Mouse (Mus musculus): Measurements from ENCODE around the gene Slc48a1. TPM values are rescaled to one million over a fixed set of nuclear protein-coding genes. Genes with fewer than 3 reads are reported as not detected.
A peak's percentile ranks its signal among the peaks of the same experiment; 100 is the strongest.

The Slc48a1 gene
- polyA plus RNA-seq, 1 experiment from 2014 or later = 41.4 TPM

DNA sequence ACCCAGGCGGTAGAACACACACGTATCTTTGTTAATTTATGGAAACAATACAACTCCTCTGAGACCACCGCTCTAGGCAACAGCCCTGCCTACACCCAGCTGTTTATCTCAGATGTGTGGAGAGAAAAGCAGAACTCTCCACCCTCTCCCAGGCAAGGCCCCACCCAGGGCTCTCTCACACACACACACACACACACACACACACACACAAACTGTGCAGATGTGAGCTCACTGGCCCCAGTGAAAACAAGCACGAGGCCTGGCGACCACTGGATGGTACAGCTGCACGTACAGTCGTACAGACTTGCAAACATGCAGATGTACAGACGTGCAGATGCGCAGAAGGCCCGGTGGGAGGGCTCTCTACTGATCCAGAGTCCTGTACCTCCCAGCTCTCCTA lies 33.4 kb upstream of the Slc48a1 start:
- ATAC-seq (ENCODE audit: low FRiP score, low read depth) = 0 out of 2 replicates have a peak, but pooled peaks have one; percentile 21
- Histone ChIP-seq H3K9ac (no peak overlapping the region; the same call in 1 of the 2 replicates), H3K36me3 (no peaks in the 10 kb centered on the region), H3K4me1 (peaks cover 22% of the 10 kb centered on the region), H3K4me2 (replicated peaks) (no peak overlapping the region), H3K4me3 (no peak overlapping the region), H3K27me3 (replicated peaks) (no peaks in the 10 kb centered on the region), H3K27ac (no peak overlapping the region), H3K9me3 (no peaks in the 10 kb centered on the region)
- 72% methylated on average over 10 of the region's 10 CpGs for WGBS

DNA sequence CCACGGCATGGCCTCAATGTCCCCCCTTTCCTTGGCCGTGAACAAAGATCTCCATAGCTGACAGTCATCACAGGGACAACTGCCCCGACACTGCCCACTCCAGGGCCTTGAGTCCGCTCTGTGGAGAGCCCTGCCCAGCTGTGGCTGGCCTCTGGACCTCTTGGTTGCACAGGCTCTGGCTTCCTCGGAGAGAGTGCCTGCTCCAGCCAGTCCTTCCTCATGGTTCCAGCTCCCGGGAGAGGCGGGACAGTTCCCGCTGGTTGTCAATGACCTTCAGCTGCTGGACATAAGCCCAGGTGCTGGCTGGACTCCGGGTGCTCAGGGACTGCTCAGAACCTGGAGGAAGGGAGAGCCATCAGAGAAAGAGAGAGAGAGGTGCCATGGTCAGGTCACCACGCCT lies 33.0 kb upstream of the Slc48a1 start:
- Histone ChIP-seq H3K36me3 (no peaks in the 10 kb centered on the region), H3K27ac (no peak overlapping the region), H3K4me2 (replicated peaks) (no peak overlapping the region), H3K9me3 (no peaks in the 10 kb centered on the region), H3K4me3 (no peak overlapping the region), H3K9ac (no peak overlapping the region; the same call in 1 of the 2 replicates), H3K4me1 (peaks cover 26% of the 10 kb centered on the region), H3K27me3 (replicated peaks) (no peaks in the 10 kb centered on the region)
- 79% methylated on average over 10 of the region's 10 CpGs for WGBS
- ATAC-seq (ENCODE audit: low FRiP score, low read depth) = no peak

DNA sequence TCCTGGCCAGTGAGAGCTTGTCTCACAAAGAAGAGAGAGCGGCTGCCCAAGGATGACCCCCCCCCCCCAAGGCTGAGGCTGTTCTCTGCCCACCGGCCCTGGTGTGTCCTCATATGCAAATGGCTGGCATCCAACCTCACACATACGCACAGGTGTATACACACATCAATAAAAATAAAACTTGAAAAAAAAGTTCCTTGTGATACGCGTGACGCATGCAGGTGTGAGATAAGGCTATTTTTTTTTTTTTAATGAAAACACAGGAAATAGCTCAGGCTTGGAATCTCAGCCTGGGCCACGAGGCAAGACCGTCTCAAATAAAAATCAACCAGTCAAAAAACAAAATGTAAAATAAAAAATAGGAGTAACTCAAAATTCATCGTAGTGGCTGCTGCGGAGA lies 32.0 kb upstream of the Slc48a1 start:
- Histone ChIP-seq H3K27ac (no peak overlapping the region), H3K9ac (no peak overlapping the region), H3K36me3 (no peaks in the 10 kb centered on the region), H3K27me3 (replicated peaks) (no peaks in the 10 kb centered on the region), H3K9me3 (no peaks in the 10 kb centered on the region), H3K4me2 (replicated peaks) (no peak overlapping the region), H3K4me3 (no peak overlapping the region), H3K4me1 (peaks cover 32% of the 10 kb centered on the region)
- 94% methylated on average over 10 of the region's 10 CpGs for WGBS
- no peak for ATAC-seq (ENCODE audit: low FRiP score, low read depth)

DNA sequence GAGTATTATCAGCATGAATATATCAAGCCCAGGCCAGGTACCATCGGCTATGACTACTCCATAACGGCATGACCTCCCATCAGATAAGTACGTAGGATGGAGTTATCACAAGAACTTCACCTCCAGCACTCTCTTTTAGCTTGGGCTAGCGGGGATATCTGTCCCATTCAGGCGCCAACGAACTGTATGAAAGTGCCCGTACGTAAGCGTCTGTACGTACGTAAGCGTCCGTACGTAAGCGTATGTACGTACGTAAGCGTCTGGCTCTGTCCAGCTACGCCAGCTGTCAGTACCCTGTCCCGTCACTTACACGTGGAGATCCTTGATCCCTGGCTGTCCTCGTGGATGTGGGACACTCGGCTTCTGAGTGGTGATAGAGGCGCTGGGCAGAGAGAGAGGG lies 31.6 kb upstream of the Slc48a1 start:
- 94% methylated on average over 24 of the region's 24 CpGs for WGBS
- ATAC-seq (ENCODE audit: low FRiP score, low read depth) = no peak
- Histone ChIP-seq H3K9ac (no peak overlapping the region), H3K36me3 (no peaks in the 10 kb centered on the region), H3K4me3 (no peak overlapping the region), H3K27me3 (replicated peaks) (no peaks in the 10 kb centered on the region), H3K4me1 (peaks cover 32% of the 10 kb centered on the region), H3K27ac (no peak overlapping the region), H3K9me3 (no peaks in the 10 kb centered on the region), H3K4me2 (replicated peaks) (no peak overlapping the region)

DNA sequence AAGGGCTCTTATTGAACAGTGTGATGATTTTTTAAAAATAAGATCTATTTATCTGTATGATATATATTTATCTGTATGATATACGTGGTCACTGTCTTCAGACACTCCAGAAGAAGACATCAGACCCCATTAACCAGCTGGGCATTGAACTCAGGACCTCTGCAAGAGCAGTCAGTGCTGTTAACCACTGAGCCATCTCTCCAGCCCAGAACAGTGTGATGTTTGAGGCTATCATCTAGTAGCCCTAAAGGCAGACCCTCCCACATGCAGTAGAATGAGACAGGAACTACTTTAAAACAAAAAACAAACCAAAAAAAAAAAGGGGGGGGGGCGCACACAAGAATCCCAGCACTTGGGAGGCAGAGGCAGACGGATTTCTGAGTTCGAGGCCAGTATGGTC lies 30.8 kb upstream of the Slc48a1 start:
- Histone ChIP-seq H3K27ac (no peak overlapping the region), H3K9me3 (no peaks in the 10 kb centered on the region), H3K9ac (no peak overlapping the region), H3K4me2 (replicated peaks) (no peak overlapping the region), H3K4me1 (peaks cover 32% of the 10 kb centered on the region), H3K27me3 (replicated peaks) (no peaks in the 10 kb centered on the region), H3K36me3 (no peaks in the 10 kb centered on the region), H3K4me3 (no peak overlapping the region)
- ATAC-seq (ENCODE audit: low FRiP score, low read depth) = no peak
- 82% methylated on average over 4 of the region's 4 CpGs for WGBS

DNA sequence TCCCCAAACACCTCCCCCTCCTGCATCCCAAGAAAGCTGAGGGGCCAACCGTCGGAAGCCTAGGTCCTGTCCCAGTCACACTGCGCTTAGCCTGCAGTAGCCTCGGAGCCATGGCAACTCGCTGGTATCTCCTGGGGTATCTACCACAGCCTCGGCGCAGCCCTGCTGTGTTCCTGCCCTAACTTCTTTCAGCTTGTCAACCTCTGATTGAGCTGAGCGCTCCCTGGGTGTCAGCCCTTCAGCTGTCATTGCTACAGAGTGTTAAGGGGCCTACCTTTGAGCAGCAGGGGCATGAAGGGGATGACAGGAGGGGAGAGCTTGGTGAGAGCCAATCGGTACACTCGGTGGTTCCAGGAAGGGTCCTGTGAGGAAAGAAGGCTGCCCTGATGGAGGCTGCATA lies 30.0 kb upstream of the Slc48a1 start:
- no peak overlapping the region for H3K4me2 ChIP-seq (replicated peaks)
- H3K4me1 ChIP-seq = peaks cover 32% of the 10 kb centered on the region
- no peak overlapping the region for H3K9ac ChIP-seq
- ATAC-seq (ENCODE audit: low FRiP score, low read depth) = no peak
- no peak overlapping the region for H3K27ac ChIP-seq
- 49% methylated on average over 10 of the region's 10 CpGs for WGBS
- H3K27me3 ChIP-seq (replicated peaks) = no peaks in the 10 kb centered on the region
- no peaks in the 10 kb centered on the region for H3K9me3 ChIP-seq
- no peak overlapping the region for H3K4me3 ChIP-seq
- H3K36me3 ChIP-seq = no peaks in the 10 kb centered on the region

DNA sequence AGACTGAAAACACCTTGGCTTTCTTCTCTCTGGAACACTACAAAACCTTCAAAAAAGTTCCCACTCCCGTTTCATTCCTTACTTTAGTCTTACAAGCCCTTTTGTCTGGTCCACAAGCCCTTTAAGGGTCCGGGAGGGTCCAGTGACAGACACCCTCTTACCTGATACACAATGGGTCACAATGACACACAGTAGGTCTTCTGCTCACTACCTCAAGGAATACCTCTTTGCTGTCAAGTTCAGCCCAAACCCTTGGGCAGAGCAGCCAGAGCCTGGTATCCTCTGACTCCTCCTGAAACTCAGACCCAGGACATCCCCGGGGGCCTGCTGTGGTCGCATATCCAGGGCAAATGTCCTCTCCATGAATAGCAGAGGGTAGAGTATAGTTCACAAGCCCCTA lies 29.4 kb upstream of the Slc48a1 start:
- Histone ChIP-seq H3K36me3 (no peaks in the 10 kb centered on the region), H3K9me3 (no peaks in the 10 kb centered on the region), H3K27ac (no peak overlapping the region; the same call in 1 of the 2 replicates), H3K27me3 (replicated peaks) (no peaks in the 10 kb centered on the region), H3K4me2 (replicated peaks) (no peak overlapping the region), H3K4me3 (no peak overlapping the region), H3K4me1 (peaks cover 32% of the 10 kb centered on the region), H3K9ac (no peak overlapping the region)
- no peak for ATAC-seq (ENCODE audit: low FRiP score, low read depth)
- 89% methylated on average over 4 of the region's 4 CpGs for WGBS

DNA sequence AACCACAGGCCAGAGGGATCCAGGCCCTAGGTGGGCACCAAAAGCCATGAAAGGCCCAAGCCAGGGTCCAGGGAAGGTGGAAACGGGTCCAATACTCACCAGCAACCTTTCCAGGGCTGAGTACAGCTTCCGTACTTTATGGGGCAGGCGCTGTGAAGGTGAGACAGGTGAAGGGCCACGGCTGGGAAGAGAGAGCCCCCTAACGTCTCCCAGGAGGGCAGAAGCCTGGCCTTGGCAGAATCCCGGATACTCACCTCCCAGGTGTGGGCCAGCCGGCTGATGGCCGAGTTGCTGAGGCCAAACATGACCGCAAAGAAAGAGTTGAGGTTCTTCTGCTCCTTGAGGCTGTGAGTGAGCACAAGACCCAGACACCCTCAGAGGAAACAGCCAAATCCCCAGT lies 28.9 kb upstream of the Slc48a1 start:
- no peaks in the 10 kb centered on the region for H3K36me3 ChIP-seq
- no peaks in the 10 kb centered on the region for H3K9me3 ChIP-seq
- peaks cover 34% of the 10 kb centered on the region for H3K4me1 ChIP-seq
- H3K4me2 ChIP-seq (replicated peaks) = no peak overlapping the region
- 91% methylated on average over 9 of the region's 9 CpGs for WGBS
- H3K27ac ChIP-seq = no peak overlapping the region; the same call in 1 of the 2 replicates
- no peak overlapping the region for H3K4me3 ChIP-seq
- no peak overlapping the region for H3K9ac ChIP-seq
- H3K27me3 ChIP-seq (replicated peaks) = no peaks in the 10 kb centered on the region
- ATAC-seq (ENCODE audit: low FRiP score, low read depth) = no peak

DNA sequence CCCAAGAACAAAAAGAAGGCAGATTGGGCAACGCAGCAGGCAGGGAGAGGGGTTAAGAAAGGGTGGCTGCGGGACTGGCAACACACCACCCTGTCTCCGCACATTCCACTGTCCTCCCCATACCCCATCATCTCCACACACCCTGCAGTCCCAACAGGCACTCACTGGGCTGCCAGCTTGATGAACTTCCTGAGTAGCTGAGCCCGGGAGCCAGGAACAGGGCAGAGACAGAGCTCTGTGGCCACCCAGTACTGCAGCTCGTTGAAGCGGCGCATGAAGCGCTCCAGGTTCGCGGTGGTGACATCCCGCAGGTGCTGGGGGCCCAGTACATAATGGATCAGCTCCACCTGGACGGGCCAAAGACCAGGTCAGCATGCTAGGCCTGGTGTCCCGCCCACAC lies 28.5 kb upstream of the Slc48a1 start:
- Histone ChIP-seq H3K27ac (0 out of 2 replicates have a peak overlapping the region, but pooled peaks have one; percentile 32), H3K36me3 (no peaks in the 10 kb centered on the region), H3K4me3 (no peak overlapping the region), H3K9ac (no peak overlapping the region), H3K27me3 (replicated peaks) (no peaks in the 10 kb centered on the region), H3K4me1 (peaks cover 33% of the 10 kb centered on the region), H3K4me2 (replicated peaks) (0 out of 2 replicates have a peak overlapping the region, but pooled peaks have one; percentile 1), H3K9me3 (no peaks in the 10 kb centered on the region)
- 92% methylated on average over 13 of the region's 13 CpGs for WGBS
- ATAC-seq (ENCODE audit: low FRiP score, low read depth) = 0 out of 2 replicates have a peak, but pooled peaks have one; percentile 3

DNA sequence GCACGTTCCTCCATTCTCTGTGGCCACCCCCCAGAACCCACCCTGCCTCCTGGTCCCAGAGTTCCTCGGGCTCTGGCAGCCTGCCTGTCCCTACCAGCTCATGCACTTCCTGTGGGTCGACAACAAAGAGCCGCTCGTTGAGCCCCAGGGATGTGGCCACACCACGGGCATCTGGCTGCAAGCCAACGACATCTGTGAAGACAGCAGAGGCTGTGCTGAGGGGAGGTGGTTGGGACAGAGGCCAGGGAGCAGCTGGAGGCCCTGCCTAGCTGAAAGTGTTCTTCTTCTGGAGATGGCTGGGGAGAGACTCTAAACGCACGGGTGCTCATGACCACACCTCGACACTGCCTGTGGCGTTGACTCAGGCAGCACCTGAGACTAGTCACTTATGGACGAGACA lies 27.6 kb upstream of the Slc48a1 start:
- Histone ChIP-seq H3K4me3 (no peak overlapping the region), H3K27ac (peak overlapping the region; percentile 27; the same call in 1 of the 2 replicates), H3K27me3 (replicated peaks) (0 out of 2 replicates have a peak, but pooled peaks cover under 1% of the 10 kb centered on the region), H3K4me2 (replicated peaks) (peak overlapping the region; percentile 22; the same call in 1 of the 2 replicates), H3K4me1 (peaks cover 35% of the 10 kb centered on the region), H3K9ac (no peak overlapping the region), H3K9me3 (no peaks in the 10 kb centered on the region), H3K36me3 (no peaks in the 10 kb centered on the region)
- 32% methylated on average over 12 of the region's 12 CpGs for WGBS
- ATAC-seq (ENCODE audit: low FRiP score, low read depth) = peak; percentile 88

DNA sequence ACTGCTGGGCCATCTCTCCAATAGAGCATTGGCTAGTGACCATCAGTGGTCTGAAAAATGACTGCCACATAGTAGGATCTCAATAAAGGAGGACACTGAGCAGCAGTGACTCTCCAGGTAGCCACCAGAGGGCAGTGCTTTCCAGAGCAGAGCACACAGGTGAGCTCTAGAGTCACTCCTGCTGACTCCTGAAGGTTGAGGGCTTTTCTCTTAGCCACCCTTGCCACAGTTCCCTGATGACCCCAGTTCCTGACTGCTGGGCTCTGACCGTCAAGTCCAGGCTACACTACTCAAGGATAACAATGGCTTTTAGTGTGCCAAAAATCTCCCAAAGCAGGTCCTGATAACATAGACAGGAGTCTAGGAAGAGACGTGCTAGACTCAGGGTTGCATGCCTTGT lies 26.6 kb upstream of the Slc48a1 start:
- 91% methylated on average over 2 of the region's 2 CpGs for WGBS
- no peak for ATAC-seq (ENCODE audit: low FRiP score, low read depth)
- H3K36me3 ChIP-seq = no peaks in the 10 kb centered on the region

DNA sequence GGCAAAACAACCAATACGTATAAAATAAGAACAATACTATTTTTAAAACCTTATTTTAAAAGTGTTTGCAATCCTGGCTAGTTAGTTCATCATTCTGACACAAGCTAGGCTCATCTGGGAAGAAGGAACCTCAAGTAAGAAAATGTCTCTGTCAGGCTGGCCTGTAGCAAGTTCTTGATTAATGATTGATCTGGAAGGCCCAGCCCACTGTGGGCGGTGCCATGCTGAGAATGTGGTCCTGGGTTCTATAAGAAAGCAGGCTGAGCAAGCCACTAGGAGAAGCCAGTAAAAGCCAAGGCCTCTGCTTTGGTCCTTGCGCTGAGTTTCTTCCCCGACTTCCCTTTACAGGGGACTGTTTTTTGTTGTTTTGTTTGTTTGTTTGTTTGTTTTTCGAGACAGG lies 25.8 kb upstream of the Slc48a1 start:
- 94% methylated on average over 5 of the region's 5 CpGs for WGBS

More for the DNA sequence above, 26.6 kb upstream of the Slc48a1 start:
- H3K4me2 ChIP-seq (replicated peaks) = no peak overlapping the region
- no peaks in the 10 kb centered on the region for H3K9me3 ChIP-seq
- H3K4me3 ChIP-seq = no peak overlapping the region
- H3K9ac ChIP-seq = no peak overlapping the region
- peaks cover 35% of the 10 kb centered on the region for H3K4me1 ChIP-seq
- no peak overlapping the region for H3K27ac ChIP-seq
- 0 out of 2 replicates have a peak, but pooled peaks cover 9% of the 10 kb centered on the region for H3K27me3 ChIP-seq (replicated peaks)

DNA sequence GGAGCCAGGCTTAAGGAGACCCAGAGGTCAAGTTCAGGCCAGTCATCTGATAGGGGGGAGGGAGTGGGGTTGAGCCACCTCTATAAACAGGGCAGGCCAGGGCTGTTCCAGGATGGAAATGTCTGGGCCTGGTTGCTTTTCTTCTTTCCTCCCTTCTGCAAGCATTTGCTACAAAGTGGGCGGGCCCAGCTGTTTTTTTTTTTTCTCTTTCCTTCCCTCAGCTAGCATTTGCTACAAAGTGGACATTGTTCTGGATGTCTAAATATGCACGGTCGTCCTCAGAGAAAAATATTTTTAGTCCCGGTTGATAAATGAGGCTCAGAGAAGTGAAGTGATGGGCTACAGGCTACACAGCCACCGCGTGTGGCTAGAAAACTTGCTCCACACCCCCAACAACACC lies 23.8 kb upstream of the Slc48a1 start:
- no peak overlapping the region for H3K4me2 ChIP-seq (replicated peaks)
- no peak for ATAC-seq (ENCODE audit: low FRiP score, low read depth)
- no peaks in the 10 kb centered on the region for H3K36me3 ChIP-seq
- H3K27ac ChIP-seq = no peak overlapping the region
- H3K9me3 ChIP-seq = no peaks in the 10 kb centered on the region
- no peak overlapping the region for H3K4me3 ChIP-seq
- H3K27me3 ChIP-seq (replicated peaks) = 0 out of 2 replicates have a peak, but pooled peaks cover 9% of the 10 kb centered on the region
- 64% methylated on average over 6 of the region's 6 CpGs for WGBS
- H3K9ac ChIP-seq = no peak overlapping the region
- peaks cover 26% of the 10 kb centered on the region for H3K4me1 ChIP-seq

More for the DNA sequence above, 25.8 kb upstream of the Slc48a1 start:
- Histone ChIP-seq H3K4me2 (replicated peaks) (no peak overlapping the region), H3K9me3 (no peaks in the 10 kb centered on the region), H3K27ac (no peak overlapping the region), H3K4me1 (peaks cover 35% of the 10 kb centered on the region), H3K36me3 (no peaks in the 10 kb centered on the region), H3K27me3 (replicated peaks) (0 out of 2 replicates have a peak, but pooled peaks cover 9% of the 10 kb centered on the region), H3K4me3 (no peak overlapping the region), H3K9ac (no peak overlapping the region)
- no peak for ATAC-seq (ENCODE audit: low FRiP score, low read depth)
